9 mouse cellular contexts compared by ENCODE assay signal in genomic region chr7:99510087-99510501, GRCm38 (mm10). TPM values are rescaled to one million over a fixed set of nuclear protein-coding genes. Genes with fewer than 3 reads are reported as not detected.
DNase-seq lines count a peak whose midpoint lies in the region; ATAC-seq lines count a peak whose summit lies in the region.
"Had no signal": no experiment of that assay in that cellular context is flagged by ENCODE, and none has a peak within 500 bp of the region (broad histone marks: within the 10 kb centered on the region; RNA-seq: fewer than 3 reads in every experiment).

No protein-coding gene starts in this region.

- peak overlapping the region; percentile 66 for H3K27ac ChIP-seq in forebrain, embryonic 15.5 days (replicated peaks)
- no peak overlapping the region for H3K27ac ChIP-seq in midbrain, embryonic 11.5 days (ENCODE audit: low read depth, low read length)

- no peaks in the 10 kb centered on the region for H3K9me3 ChIP-seq in forebrain, embryonic 15.5 days
- H3K9me3 ChIP-seq in midbrain, embryonic 11.5 days (ENCODE audit: control insufficient read depth, low read length) = no peaks in the 10 kb centered on the region

- H3K4me2 ChIP-seq in forebrain, embryonic 15.5 days (replicated peaks) = peak overlapping the region; percentile 19; the same call in 1 of the 2 replicates
- H3K4me2 ChIP-seq in midbrain, embryonic 11.5 days = peak overlapping the region; percentile 13; the same call in 1 of the 2 replicates

- WGBS in forebrain, embryonic 15.5 days = 6% methylated on average over 8 of the region's 8 CpGs
- 7% methylated on average over 8 of the region's 8 CpGs for WGBS in midbrain, embryonic 11.5 days

- intact Hi-C loops in heart, postnatal 25 days (cut with DNase I) = no loop called here
- intact Hi-C loops in heart, postnatal 14 days (cut with DNase I) = no loop called here

- H3K27me3 ChIP-seq in forebrain, embryonic 15.5 days = no peaks in the 10 kb centered on the region
- H3K27me3 ChIP-seq in midbrain, embryonic 11.5 days (ENCODE audit: control insufficient read depth, insufficient read depth, low read length) = no peaks in the 10 kb centered on the region

- H3K4me1 ChIP-seq in forebrain, embryonic 15.5 days = peaks cover 9% of the 10 kb centered on the region; the same call in 1 of the 2 replicates
- H3K4me1 ChIP-seq in midbrain, embryonic 11.5 days (ENCODE audit: control insufficient read depth, insufficient read depth, low read length) = peaks cover 5% of the 10 kb centered on the region

- peak; percentile 72 for ATAC-seq in forebrain, embryonic 15.5 days (replicated peaks)
- no peak for ATAC-seq in midbrain, embryonic 11.5 days (ENCODE audit: low FRiP score)

- H3K4me3 ChIP-seq in forebrain, embryonic 15.5 days = no peak overlapping the region
- H3K4me3 ChIP-seq in midbrain, embryonic 11.5 days (ENCODE audit: low read depth, low read length) = no peak overlapping the region
- H3K4me3 ChIP-seq: erythroblast, embryonic 14.5 days had no signal

- DNase-seq in heart, adult 11 months = peak; percentile 97
- no peak for DNase-seq in heart, postnatal 25 days (ENCODE audit: low spot score)
- peak; percentile 49 to 76 for DNase-seq in heart, postnatal 14 days
- DNase-seq in layer of hippocampus, postnatal 36 days = peak; percentile 64 to 75
- peak; percentile 84 for DNase-seq in midbrain, embryonic 11.5 days (ENCODE audit: low spot score, missing footprints)
- DNase-seq in right cerebral cortex, postnatal 36 days (ENCODE audit: low spot score in 2 of 2) = peak; percentile 62 to 66
- DNase-seq in thymus, postnatal 25 days = no peak

- peak overlapping the region; percentile 24; the same call in 1 of the 2 replicates for H3K9ac ChIP-seq in forebrain, embryonic 15.5 days (replicated peaks)
- H3K9ac ChIP-seq in midbrain, embryonic 11.5 days (ENCODE audit: low read length) = no peak overlapping the region

- no peaks in the 10 kb centered on the region for H3K36me3 ChIP-seq in forebrain, embryonic 15.5 days
- no peaks in the 10 kb centered on the region for H3K36me3 ChIP-seq in midbrain, embryonic 11.5 days (ENCODE audit: control insufficient read depth, insufficient read depth, low read length)

RNA-seq across cellular contexts. Expression of gene Arrb1, which starts 25.2 kb away (rescaled TPM):
- total RNA-seq in heart, postnatal 25 days (2021) = 10 to 100 TPM; 17.2 to 26.4 TPM
- polyA plus RNA-seq in forebrain, embryonic 15.5 days (2015; fragmentation: Nextera tagmentation; extraction: Ambion mirVana) = 14.3 and 15.1 TPM in 2 replicates
- 10 to 100 TPM; 23.3 to 24.3 TPM for total RNA-seq in heart, postnatal 14 days (2021)
- total RNA-seq in layer of hippocampus, postnatal 36 days (2021) = 100 to 1,000 TPM; 131 to 145 TPM
- polyA plus RNA-seq in midbrain, embryonic 11.5 days (2014; fragmentation: Nextera tagmentation; extraction: Ambion mirVana) = 4.1 and 4.6 TPM in 2 replicates

RNA-seq across cellular contexts. Expression of gene Rps3, which starts 26.6 kb away (rescaled TPM):
- total RNA-seq in heart, postnatal 25 days (2021) = 100 to 1,000 TPM; 306 to 340 TPM
- 553 and 561 TPM in 2 replicates for polyA plus RNA-seq in forebrain, embryonic 15.5 days (2015; fragmentation: Nextera tagmentation; extraction: Ambion mirVana)
- 100 to 1,000 TPM; 289 to 327 TPM for total RNA-seq in heart, postnatal 14 days (2021)
- 100 to 1,000 TPM; 250 to 259 TPM for total RNA-seq in layer of hippocampus, postnatal 36 days (2021)
- 716 and 724 TPM in 2 replicates for polyA plus RNA-seq in midbrain, embryonic 11.5 days (2014; fragmentation: Nextera tagmentation; extraction: Ambion mirVana)

RNA-seq across cellular contexts. Expression of gene Klhl35, which starts 44.3 kb away (rescaled TPM):
- not detected for total RNA-seq in heart, postnatal 25 days (2021)
- 3.8 and 7.1 TPM in 2 replicates for polyA plus RNA-seq in forebrain, embryonic 15.5 days (2015; fragmentation: Nextera tagmentation; extraction: Ambion mirVana)
- total RNA-seq in heart, postnatal 14 days (2021) = under 1 TPM; 0.15 to 0.29 TPM
- 1 to 10 TPM; 1.9 to 3.9 TPM for total RNA-seq in layer of hippocampus, postnatal 36 days (2021)
- polyA plus RNA-seq in midbrain, embryonic 11.5 days (2014; fragmentation: Nextera tagmentation; extraction: Ambion mirVana) = 22.5 and 22.9 TPM in 2 replicates
- polyA plus RNA-seq: erythroblast, embryonic 14.5 days had no signal

Comparison
In these comparisons a context has a peak if more than half of its experiments do, and no peak if none do; other contexts are left out.
1. DNase-seq: peak in heart, adult 11 months (single experiment), heart, postnatal 14 days (2 of 2), layer of hippocampus, postnatal 36 days (2 of 2), midbrain, embryonic 11.5 days (single experiment) and right cerebral cortex, postnatal 36 days (2 of 2); none in heart, postnatal 25 days (single experiment) and thymus, postnatal 25 days (single experiment).
2. RNA of gene Arrb1, which starts 25.2 kb away (total RNA-seq): 131 to 145 TPM in layer of hippocampus, postnatal 36 days; 17.2 to 26.4 TPM in heart, postnatal 25 days and 23.3 to 24.3 TPM in heart, postnatal 14 days; every median in the first group is over 4 times any median in the second.